In the genomic region with DNA sequence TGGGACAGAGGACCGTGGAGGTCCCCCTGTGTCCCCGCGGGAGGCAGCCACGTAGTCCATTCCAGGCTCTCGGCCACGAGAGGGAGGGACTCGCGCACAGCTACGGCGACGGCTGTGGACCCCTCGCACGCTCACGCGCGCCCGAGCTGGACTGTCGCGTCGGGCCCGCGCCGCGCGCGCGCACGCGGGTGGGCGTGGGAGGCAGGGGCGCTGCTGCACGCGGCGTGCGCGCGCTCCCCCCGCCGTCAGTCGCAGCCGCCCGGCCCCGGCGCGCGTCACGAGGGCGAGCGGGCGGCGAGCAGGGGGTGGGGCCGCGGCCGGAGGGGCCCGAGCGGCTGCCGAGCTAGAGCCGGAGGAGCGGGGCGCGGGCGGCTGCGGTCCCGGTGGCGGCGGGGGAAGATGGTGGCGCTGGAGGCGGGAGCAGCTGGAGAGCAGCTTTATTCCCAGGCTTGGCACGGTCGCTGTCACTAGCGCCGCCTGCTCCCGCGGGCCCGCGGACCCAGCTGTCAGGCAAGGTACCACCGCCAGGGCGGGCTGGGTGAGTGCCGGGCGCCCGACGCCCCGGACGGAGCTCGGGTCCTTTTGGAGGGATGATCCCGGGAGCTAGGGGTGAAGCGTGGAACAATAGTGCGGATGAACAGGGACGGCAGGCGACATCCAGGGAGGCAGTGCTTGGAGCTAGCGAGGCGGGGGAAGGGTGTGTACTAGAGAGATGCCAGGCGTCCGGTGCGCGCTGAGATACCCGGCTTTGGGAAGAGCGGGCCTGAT, we compare ENCODE assay signal across 8 mouse cellular contexts. TPM values are rescaled to one million over a fixed set of nuclear protein-coding genes. Genes with fewer than 3 reads are reported as not detected.
A peak's percentile ranks its signal among the peaks of the same experiment; 100 is the strongest.
DNase-seq lines count a peak whose midpoint lies in the region; ATAC-seq lines count a peak whose summit lies in the region.

A gene (plus strand): TSS at position 334 of the 768 bp plus-strand sequence.

- H3K9ac ChIP-seq in embryonic facial prominence, embryonic 13.5 days: peak within 1 kb of the TSS; percentile 81
- peak within 1 kb of the TSS; percentile 67 for H3K9ac ChIP-seq in heart, embryonic 15.5 days
- H3K9ac ChIP-seq in liver, embryonic 13.5 days: peak within 1 kb of the TSS; percentile 64

- no peaks in the 10 kb centered on the region for H3K9me3 ChIP-seq in embryonic facial prominence, embryonic 13.5 days
- no peaks in the 10 kb centered on the region for H3K9me3 ChIP-seq in heart, embryonic 15.5 days (replicated peaks)
- H3K9me3 ChIP-seq in liver, embryonic 13.5 days (replicated peaks): no peaks in the 10 kb centered on the region

- peak within 1 kb of the TSS; percentile 85 for H3K27ac ChIP-seq in embryonic facial prominence, embryonic 13.5 days
- H3K27ac ChIP-seq in heart, embryonic 15.5 days: peak within 1 kb of the TSS; percentile 75
- no peak within 1 kb of the TSS for H3K27ac ChIP-seq in liver, embryonic 13.5 days

- peak; percentile 51 to 70 for DNase-seq in urinary bladder, adult 18-20 months (ENCODE audit: low spot score in 2 of 2)
- no peak for DNase-seq in urinary bladder, postnatal 10 days (ENCODE audit: low spot score)
- DNase-seq in kidney, postnatal 36 days: peak; percentile 45 to 76
- no peak for DNase-seq in liver, embryonic 13.5 days
- peak; percentile 38 for DNase-seq in naive thymus-derived CD4-positive, alpha-beta T cell, adult 2 months (ENCODE audit: low read depth)
- DNase-seq in splenic B cell, adult 2 months (ENCODE audit: low read depth, low spot score): peak; percentile 65

- peak within 1 kb of the TSS; percentile 71 for H3K4me3 ChIP-seq in embryonic facial prominence, embryonic 13.5 days
- H3K4me3 ChIP-seq in heart, embryonic 15.5 days: peak within 1 kb of the TSS; percentile 78
- H3K4me3 ChIP-seq in liver, embryonic 13.5 days (replicated peaks): peak within 1 kb of the TSS; percentile 67

- H3K36me3 ChIP-seq in embryonic facial prominence, embryonic 13.5 days: no peaks in the 10 kb centered on the region
- H3K36me3 ChIP-seq in heart, embryonic 15.5 days: no peaks in the 10 kb centered on the region
- H3K36me3 ChIP-seq in liver, embryonic 13.5 days: no peaks in the 10 kb centered on the region
- H3K36me3 ChIP-seq in splenic B cell, adult 2 months (ENCODE audit: control insufficient read depth, insufficient read depth, low read length, poor library complexity, severe bottlenecking): no peaks in the 10 kb centered on the region

- H3K4me1 ChIP-seq in embryonic facial prominence, embryonic 13.5 days: peaks cover 15% of the 10 kb centered on the region
- H3K4me1 ChIP-seq in heart, embryonic 15.5 days (replicated peaks): peaks cover 18% of the 10 kb centered on the region
- H3K4me1 ChIP-seq in liver, embryonic 13.5 days (replicated peaks): peaks cover 21% of the 10 kb centered on the region

- H3K4me2 ChIP-seq in embryonic facial prominence, embryonic 13.5 days: peak within 1 kb of the TSS; percentile 86
- peak within 1 kb of the TSS; percentile 96 for H3K4me2 ChIP-seq in heart, embryonic 15.5 days
- H3K4me2 ChIP-seq in liver, embryonic 13.5 days: peak within 1 kb of the TSS; percentile 90

- under 1% methylated on average over 91 of the region's 98 CpGs for WGBS in embryonic facial prominence, embryonic 13.5 days
- under 1% methylated on average over 97 of the region's 98 CpGs for WGBS in heart, embryonic 15.5 days
- WGBS in liver, embryonic 13.5 days (ENCODE audit: insufficient replicate concordance): under 1% methylated on average over 78 of the region's 98 CpGs

- ATAC-seq in embryonic facial prominence, embryonic 13.5 days (ENCODE audit: insufficient number of reproducible peaks, insufficient read depth, low FRiP score, low TSS enrichment, low read depth): peak; percentile 81
- peak; percentile 82 for ATAC-seq in heart, embryonic 15.5 days (replicated peaks; ENCODE audit: insufficient number of reproducible peaks, insufficient read depth, low FRiP score, low read depth)
- peak; percentile 73 for ATAC-seq in liver, embryonic 13.5 days (ENCODE audit: low read depth)

- peaks cover 25% of the 10 kb centered on the region for H3K27me3 ChIP-seq in embryonic facial prominence, embryonic 13.5 days
- H3K27me3 ChIP-seq in heart, embryonic 15.5 days: peaks cover 12% of the 10 kb centered on the region
- H3K27me3 ChIP-seq in liver, embryonic 13.5 days: peaks cover 48% of the 10 kb centered on the region
- H3K27me3 ChIP-seq in splenic B cell, adult 2 months (ENCODE audit: control insufficient read depth, insufficient read depth, low read length, poor library complexity, severe bottlenecking): peaks cover 3% of the 10 kb centered on the region; the same call in 1 of the 2 replicates

RNA-seq across cellular contexts. Expression of the gene that starts here (rescaled TPM):
- 0.94 and 1.0 TPM in 2 replicates for polyA plus RNA-seq in embryonic facial prominence, embryonic 13.5 days (2015; fragmentation: Nextera tagmentation; extraction: Ambion mirVana)
- 0.37 and 0.61 TPM in 2 replicates for polyA plus RNA-seq in heart, embryonic 15.5 days (2015; fragmentation: Nextera tagmentation; extraction: Ambion mirVana)
- 0.01 and 0.02 TPM in 2 replicates for polyA plus RNA-seq in liver, embryonic 13.5 days (2015; fragmentation: Nextera tagmentation; extraction: Ambion mirVana)

Comparison
In these comparisons a context has a peak if more than half of its experiments do, and no peak if none do; other contexts are left out.
1. DNase-seq: peak in urinary bladder, adult 18-20 months (2 of 2), kidney, postnatal 36 days (2 of 2), naive thymus-derived CD4-positive, alpha-beta T cell, adult 2 months (single experiment) and splenic B cell, adult 2 months (single experiment); none in urinary bladder, postnatal 10 days (single experiment) and liver, embryonic 13.5 days (single experiment).
2. Peak in ATAC-seq, H3K4me3 ChIP-seq, H3K27ac ChIP-seq, H3K9ac ChIP-seq and H3K4me2 ChIP-seq in heart, embryonic 15.5 days; RNA of the gene not detected or under 1 TPM.
3. Peak in ATAC-seq, H3K4me3 ChIP-seq, H3K9ac ChIP-seq and H3K4me2 ChIP-seq in liver, embryonic 13.5 days; RNA of the gene not detected or under 1 TPM.
4. Peak in every context shown above with its lines, with median percentiles within 50 percentile points of each other: ATAC-seq, H3K4me2 ChIP-seq, H3K4me3 ChIP-seq and H3K9ac ChIP-seq.